Mouse (Mus musculus): Measurements from ENCODE around the gene Rnf123. TPM values are rescaled to one million over a fixed set of nuclear protein-coding genes. Genes with fewer than 3 reads are reported as not detected.
A peak's percentile ranks its signal among the peaks of the same experiment; 100 is the strongest.

Gene Rnf123
- polyA plus RNA-seq, 1 experiment from 2014 or later: 33.1 TPM

DNA sequence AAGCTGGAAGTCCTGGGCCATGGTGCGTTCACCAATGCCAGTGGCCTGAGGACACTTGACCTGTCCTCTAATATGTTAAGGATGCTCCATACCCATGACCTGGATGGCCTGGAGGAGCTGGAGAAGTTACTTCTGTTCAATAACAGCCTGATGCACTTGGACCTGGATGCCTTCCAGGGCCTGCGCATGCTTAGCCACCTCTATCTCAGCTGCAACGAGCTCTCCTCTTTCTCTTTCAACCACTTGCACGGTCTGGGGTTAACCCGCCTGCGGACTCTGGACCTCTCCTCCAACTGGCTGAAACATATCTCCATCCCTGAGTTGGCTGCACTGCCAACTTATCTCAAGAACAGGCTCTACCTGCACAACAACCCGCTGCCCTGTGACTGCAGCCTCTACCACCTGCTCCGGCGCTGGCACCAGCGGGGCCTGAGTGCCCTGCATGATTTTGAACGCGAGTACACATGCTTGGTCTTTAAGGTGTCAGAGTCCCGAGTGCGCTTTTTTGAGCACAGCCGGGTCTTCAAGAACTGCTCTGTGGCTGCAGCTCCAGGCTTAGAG is 29.4 kb downstream of the Rnf123 start:
- peak; percentile 74 for DNase-seq (ENCODE audit: low spot score)
- peaks cover 20% of the 10 kb centered on the region for H3K4me1 ChIP-seq
- peak overlapping the region; percentile 57 for H3K27ac ChIP-seq
- H3K4me3 ChIP-seq: no peak overlapping the region
- WGBS: 91% methylated on average over 15 of the region's 15 CpGs
- H3K9me3 ChIP-seq: no peaks in the 10 kb centered on the region
- peaks cover 71% of the 10 kb centered on the region for H3K36me3 ChIP-seq
- H3K27me3 ChIP-seq (ENCODE audit: insufficient read depth, poor library complexity, severe bottlenecking): no peaks in the 10 kb centered on the region

DNA sequence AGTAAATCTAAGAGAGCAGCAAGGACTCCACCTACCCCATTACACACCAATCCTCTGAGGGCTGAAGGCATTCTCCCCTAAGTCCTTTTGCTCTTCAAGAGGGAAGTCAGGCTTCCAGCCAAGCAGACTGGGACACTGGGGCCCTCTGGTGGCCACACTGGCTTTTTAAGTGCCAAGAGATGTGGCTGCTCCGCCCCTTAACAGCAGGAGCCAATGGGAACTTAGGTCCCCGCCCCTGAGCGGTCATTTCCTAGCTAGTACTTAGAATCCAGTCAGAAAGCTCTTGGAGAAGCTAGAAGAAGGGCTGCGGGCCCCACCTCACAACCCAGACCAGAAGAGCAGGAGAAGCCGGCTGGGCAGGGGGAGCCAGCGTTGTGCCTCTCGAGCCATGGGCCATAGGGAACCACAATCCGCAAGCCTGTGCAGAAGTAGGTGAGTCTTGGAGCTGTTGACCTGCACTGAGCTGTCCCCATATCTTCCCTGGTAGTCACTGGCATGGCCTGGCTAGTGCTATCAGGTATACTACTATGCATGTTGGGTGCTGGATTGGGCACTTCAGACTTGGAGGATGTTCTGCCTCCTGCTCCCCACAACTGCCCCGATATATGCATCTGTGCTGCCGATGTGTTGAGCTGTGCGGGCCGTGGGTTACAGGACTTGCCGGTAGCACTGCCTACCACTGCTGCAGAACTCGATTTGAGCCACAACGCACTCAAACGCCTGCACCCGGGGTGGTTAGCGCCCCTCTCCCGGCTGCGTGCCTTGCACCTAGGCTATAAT is 30.1 kb downstream of the Rnf123 start, which contains the start of gene Amigo3:
Amigo3 (plus strand) TSS at position 275 of the 780 bp plus-strand sequence.
- DNase-seq (ENCODE audit: low spot score): peak; percentile 97
- H3K9me3 ChIP-seq: no peaks in the 10 kb centered on the region
- H3K4me1 ChIP-seq: peaks cover 26% of the 10 kb centered on the region
- no peaks in the 10 kb centered on the region for H3K27me3 ChIP-seq (ENCODE audit: insufficient read depth, poor library complexity, severe bottlenecking)
- peaks cover 64% of the 10 kb centered on the region for H3K36me3 ChIP-seq
- peak within 1 kb of the TSS; percentile 57 for H3K27ac ChIP-seq
- peak within 1 kb of the TSS; percentile 42 for H3K4me3 ChIP-seq
- 54% methylated on average over 20 of the region's 20 CpGs for WGBS

DNA sequence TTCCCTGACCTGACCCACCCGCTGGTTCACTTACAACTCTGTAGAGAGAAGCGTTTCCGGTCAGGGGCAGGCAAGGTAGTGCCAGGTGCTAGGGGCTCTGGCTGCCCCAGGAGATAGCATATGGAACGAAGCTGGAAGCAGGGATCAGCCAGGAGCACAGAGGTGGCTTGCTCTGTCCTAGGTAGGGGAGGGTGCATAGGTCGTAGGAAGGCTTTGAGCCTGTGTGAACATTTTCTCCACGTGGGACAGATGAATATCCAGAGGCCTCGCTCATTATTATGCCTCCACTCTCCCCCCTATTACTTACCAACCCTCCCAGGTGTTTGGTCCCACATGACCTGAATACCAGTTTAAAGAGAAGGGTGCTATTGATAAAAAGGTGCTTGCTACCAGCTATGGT is 30.7 kb downstream of the Rnf123 start:
- no peak overlapping the region for H3K27ac ChIP-seq
- H3K4me1 ChIP-seq: peaks cover 33% of the 10 kb centered on the region
- no peaks in the 10 kb centered on the region for H3K9me3 ChIP-seq
- peaks cover 61% of the 10 kb centered on the region for H3K36me3 ChIP-seq
- no peaks in the 10 kb centered on the region for H3K27me3 ChIP-seq (ENCODE audit: insufficient read depth, poor library complexity, severe bottlenecking)
- DNase-seq (ENCODE audit: low spot score): no peak
- 71% methylated on average over 7 of the region's 7 CpGs for WGBS
- H3K4me3 ChIP-seq: no peak overlapping the region

DNA sequence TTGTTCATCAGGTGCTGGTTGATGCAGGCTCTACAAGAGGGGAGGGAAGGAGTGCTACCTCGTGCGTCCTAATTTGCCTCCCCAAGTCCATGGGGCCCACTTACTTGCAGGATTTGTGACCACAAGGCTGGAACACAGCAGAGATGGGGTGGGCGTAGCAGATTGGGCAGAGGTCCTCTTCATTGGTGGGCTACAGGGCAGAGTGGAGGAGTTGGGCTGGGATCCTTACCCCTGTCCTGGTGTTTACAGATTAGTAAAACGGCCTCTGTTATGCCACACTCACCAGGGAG is 31.3 kb downstream of the Rnf123 start:
- Histone ChIP-seq H3K27me3 (ENCODE audit: insufficient read depth, poor library complexity, severe bottlenecking) (no peaks in the 10 kb centered on the region), H3K4me1 (peaks cover 38% of the 10 kb centered on the region), H3K4me3 (no peak overlapping the region), H3K9me3 (no peaks in the 10 kb centered on the region), H3K27ac (no peak overlapping the region), H3K36me3 (peaks cover 61% of the 10 kb centered on the region)
- no peak for DNase-seq (ENCODE audit: low spot score)
- WGBS: 82% methylated on average over 4 of the region's 4 CpGs

DNA sequence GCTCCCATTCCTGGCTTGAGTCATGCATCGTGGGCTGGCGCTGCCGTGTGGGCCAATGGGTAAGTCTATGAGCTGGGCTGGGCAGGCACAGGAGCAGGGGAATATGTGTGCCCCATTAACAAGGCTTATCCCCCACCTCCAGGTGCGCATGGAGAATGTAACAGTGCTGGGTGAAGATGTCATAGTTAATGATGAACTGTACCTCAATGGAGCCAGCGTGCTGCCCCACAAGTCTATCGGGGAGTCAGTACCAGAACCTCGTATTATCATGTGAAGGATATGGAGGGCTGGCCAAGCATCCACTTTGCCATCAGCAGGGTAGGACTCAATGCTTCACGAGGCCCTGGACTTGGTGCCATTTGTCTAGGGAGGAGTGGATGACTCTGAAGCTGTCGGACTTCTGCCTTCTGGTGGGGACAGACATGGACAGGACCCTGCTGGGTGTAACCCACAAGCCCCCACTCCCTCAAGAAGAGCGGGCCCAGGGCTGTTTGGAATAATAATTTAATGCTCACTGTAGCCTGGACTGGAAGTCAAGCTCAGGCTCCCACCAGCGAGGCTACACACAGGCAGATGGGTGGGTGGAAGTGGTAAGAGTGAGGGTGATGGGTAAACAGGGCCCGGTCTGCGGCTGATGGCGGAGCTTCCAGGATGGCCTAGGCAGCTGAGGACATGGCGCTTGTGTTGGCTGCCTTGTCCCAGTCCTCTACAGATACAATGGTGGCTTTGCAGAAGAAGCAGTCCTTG is 31.8 kb downstream of the Rnf123 start:
- Histone ChIP-seq H3K4me1 (peaks cover 43% of the 10 kb centered on the region), H3K4me3 (no peak overlapping the region), H3K9me3 (no peaks in the 10 kb centered on the region), H3K27ac (no peak overlapping the region), H3K27me3 (ENCODE audit: insufficient read depth, poor library complexity, severe bottlenecking) (no peaks in the 10 kb centered on the region), H3K36me3 (peaks cover 61% of the 10 kb centered on the region)
- 91% methylated on average over 15 of the region's 15 CpGs for WGBS
- no peak for DNase-seq (ENCODE audit: low spot score)

DNA sequence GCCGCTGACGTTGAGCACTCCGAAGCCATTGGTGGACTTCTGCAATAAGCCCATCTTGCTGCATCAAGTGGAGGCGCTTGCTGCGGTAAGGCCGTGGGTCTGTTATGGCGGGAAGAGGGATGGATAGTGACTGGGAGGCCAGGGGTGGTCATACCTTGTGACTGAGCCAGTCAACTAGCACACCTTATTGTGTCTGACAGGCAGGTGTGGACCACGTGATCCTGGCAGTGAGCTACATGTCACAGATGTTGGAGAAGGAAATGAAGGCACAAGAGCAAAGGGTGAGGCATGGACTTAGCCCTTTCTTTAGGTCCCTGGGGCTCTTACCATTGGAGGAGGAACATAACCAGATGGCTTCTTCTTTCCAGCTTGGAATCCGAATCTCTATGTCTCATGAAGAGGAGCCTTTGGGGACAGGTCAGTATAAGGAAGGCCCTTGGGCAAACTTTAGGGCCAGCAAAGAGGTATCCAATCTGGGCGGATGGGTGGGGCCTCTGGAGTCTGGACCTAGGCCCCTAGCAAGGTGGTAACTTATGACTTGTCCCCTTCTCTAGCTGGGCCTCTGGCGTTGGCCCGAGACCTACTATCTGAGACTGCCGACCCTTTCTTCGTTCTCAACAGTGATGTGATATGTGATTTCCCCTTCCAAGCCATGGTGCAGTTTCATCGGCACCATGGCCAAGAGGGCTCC is 33.4 kb downstream of the Rnf123 start:
- DNase-seq (ENCODE audit: low spot score): peak; percentile 84
- H3K4me1 ChIP-seq: peaks cover 44% of the 10 kb centered on the region
- H3K27me3 ChIP-seq (ENCODE audit: insufficient read depth, poor library complexity, severe bottlenecking): no peaks in the 10 kb centered on the region
- 41% methylated on average over 15 of the region's 15 CpGs for WGBS
- H3K27ac ChIP-seq: peak overlapping the region; percentile 84
- no peaks in the 10 kb centered on the region for H3K9me3 ChIP-seq
- peaks cover 61% of the 10 kb centered on the region for H3K36me3 ChIP-seq
- peak overlapping the region; percentile 69 for H3K4me3 ChIP-seq

DNA sequence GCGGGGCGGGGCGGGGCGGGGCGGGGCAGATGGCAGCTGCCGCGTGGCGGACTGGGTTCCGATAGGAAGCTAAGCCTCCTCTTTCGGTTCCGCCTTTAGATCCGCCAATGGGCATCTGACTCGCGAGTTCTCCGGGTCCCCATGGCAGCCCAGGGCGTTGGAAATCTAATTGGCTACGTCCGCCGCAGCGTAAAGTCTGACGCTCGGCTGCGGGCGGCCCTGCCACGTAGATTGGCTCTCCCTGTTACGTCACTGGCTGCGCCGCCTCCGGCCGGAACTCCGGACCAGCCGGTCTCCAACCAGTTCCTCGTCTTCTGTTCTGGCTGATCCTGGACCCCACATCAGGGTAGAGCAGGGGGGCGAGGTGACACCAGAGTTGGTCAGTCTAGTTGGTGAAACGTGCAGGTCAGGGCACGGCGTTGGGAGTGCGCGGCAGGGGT is 34.1 kb downstream of the Rnf123 start, which contains the start of gene Gmppb:
Gmppb (plus strand) TSS at position 227 of the 440 bp plus-strand sequence.
- peak; percentile 99 for DNase-seq (ENCODE audit: low spot score)
- Histone ChIP-seq H3K9me3 (no peaks in the 10 kb centered on the region), H3K4me1 (peaks cover 44% of the 10 kb centered on the region), H3K27me3 (ENCODE audit: insufficient read depth, poor library complexity, severe bottlenecking) (no peaks in the 10 kb centered on the region), H3K4me3 (peak within 1 kb of the TSS; percentile 69), H3K36me3 (peaks cover 58% of the 10 kb centered on the region), H3K27ac (peak within 1 kb of the TSS; percentile 84)
- under 1% methylated on average over 36 of the region's 39 CpGs for WGBS

DNA sequence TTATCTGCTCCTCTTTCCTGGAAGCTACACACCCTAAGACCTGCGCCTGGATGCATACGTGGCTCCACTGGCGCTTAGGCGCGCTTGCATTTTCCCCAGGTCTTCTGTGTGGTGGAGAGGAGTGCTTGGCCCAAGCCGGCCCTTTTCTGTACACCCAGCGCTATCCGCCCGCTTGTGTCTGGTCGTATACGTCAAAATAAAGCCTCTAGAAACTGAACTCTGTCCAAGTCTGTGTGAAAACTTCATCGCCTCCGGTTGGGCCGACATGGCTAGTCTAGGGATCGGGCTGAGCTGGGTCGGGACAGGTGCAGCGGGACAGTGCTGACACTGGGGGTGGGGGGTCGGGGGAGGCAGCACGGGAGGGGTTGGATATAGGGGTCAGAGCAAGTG is 34.6 kb downstream of the Rnf123 start:
- no peaks in the 10 kb centered on the region for H3K27me3 ChIP-seq (ENCODE audit: insufficient read depth, poor library complexity, severe bottlenecking)
- peak overlapping the region; percentile 84 for H3K27ac ChIP-seq
- peaks cover 44% of the 10 kb centered on the region for H3K4me1 ChIP-seq
- no peak for DNase-seq (ENCODE audit: low spot score)
- under 1% methylated on average over 19 of the region's 19 CpGs for WGBS
- no peaks in the 10 kb centered on the region for H3K9me3 ChIP-seq
- peak overlapping the region; percentile 69 for H3K4me3 ChIP-seq
- H3K36me3 ChIP-seq: peaks cover 55% of the 10 kb centered on the region

DNA sequence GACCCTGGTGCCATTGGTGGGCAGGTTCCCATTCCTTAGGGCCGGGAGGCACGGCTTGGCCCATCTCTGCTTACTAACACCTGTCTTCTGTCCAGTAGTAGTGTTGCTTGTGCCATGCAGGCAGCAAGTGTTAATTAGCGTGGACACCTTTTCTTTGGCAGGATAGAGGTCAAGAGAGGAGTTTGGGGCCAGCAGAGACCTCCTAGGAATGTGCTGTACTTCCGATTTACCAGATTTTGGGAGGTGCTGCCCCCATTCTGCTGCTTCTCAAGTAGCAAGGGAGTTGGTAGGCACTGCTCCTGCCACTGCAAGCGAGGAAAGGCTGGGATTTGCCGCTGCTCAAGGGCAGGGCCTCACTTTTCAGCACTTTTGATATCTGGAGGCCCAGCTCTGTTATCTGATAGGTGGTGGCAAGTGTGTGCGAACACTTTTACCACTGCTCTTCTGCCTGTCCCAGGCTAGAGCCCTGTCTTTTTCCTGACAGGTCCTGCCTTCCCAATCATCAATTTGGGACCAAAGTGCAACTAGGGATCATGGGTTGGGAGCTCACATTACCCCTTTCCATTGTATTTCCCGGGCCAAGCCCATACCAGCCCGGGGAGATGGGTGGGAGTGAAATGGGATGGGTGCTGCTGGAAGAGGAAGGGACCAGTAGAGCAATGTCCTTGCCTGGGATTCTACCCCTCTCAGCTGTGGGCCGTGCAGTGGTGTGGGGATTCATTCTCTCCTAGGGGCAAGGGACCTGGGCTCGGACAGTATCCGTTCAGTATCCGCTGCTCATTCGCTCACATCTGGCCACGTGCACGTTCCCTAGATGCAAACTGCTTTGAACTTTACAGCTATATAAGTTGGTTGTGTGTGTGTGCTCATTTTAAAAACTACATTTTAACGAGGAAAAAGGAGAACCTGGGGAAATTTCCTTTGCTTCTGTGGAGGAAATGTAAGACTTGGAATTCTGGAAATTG is 35.3 kb downstream of the Rnf123 start:
- Histone ChIP-seq H3K4me3 (peak overlapping the region; percentile 69), H3K27ac (peak overlapping the region; percentile 84)
- WGBS: 36% methylated on average over 17 of the region's 17 CpGs

DNA sequence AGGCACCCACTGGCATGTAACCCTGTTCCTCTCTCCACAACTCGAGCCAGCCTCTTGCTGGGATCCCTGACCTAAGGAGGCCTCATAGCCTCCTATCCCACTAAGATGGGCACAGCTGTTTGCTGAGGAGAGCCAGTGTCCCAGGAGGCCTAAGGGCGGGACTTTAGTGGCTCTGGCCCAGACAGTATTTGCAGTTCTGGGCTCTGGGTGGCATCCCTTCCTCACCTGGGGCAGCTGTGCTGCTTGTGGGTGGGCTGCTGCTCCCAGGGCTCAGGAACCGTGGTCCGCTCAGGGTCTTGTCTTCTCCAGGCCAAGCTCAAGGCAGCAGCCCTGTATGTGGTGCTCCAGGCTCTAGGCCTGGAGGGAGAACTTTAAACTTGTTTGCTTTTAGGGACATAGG is 36.6 kb downstream of the Rnf123 start:
- Histone ChIP-seq H3K9me3 (no peaks in the 10 kb centered on the region), H3K27me3 (ENCODE audit: insufficient read depth, poor library complexity, severe bottlenecking) (no peaks in the 10 kb centered on the region), H3K4me1 (peaks cover 30% of the 10 kb centered on the region), H3K27ac (no peak overlapping the region), H3K4me3 (no peak overlapping the region), H3K36me3 (peaks cover 67% of the 10 kb centered on the region)
- WGBS: 95% methylated on average over 4 of the region's 4 CpGs
- DNase-seq (ENCODE audit: low spot score): no peak

More for the DNA sequence above, 35.3 kb downstream of the Rnf123 start:
- Histone ChIP-seq H3K36me3 (peaks cover 61% of the 10 kb centered on the region), H3K27me3 (ENCODE audit: insufficient read depth, poor library complexity, severe bottlenecking) (no peaks in the 10 kb centered on the region), H3K9me3 (no peaks in the 10 kb centered on the region), H3K4me1 (peaks cover 37% of the 10 kb centered on the region)
- no peak for DNase-seq (ENCODE audit: low spot score)

DNA sequence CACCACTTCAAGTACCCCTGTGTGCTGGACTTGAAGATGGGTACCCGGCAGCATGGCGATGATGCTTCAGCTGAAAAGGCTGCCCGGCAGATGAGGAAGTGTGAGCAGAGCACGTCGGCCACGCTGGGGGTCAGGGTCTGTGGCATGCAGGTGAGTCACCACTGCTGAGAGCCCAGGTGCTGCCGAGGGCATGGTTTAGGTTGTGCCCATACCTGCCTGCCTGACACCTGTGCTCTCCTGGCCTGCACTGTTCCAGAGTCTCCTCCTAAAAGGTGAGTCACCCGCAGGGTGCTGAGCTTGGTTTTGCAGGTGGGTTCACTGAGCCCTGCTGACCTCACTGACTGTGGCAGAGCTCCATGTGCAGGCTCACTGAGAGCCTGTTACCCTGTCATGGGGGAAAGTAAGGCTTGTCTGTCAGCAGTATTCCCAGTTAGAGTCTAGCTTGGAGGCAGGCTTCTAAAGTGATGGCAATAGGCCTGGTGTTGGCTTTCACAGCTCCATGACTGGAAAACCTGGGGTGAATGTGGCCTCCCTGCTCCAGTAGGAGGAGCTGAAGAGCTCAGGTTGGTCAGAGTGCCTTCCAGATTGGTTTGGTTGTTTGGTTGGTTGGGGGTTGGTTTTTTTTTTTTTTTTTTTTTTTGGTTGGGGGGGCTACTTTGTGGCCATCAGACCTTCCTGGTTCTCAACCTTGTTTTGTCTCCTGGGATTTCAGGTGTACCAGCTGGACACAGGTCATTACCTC is 38.2 kb downstream of the Rnf123 start:
- Histone ChIP-seq H3K4me1 (peaks cover 29% of the 10 kb centered on the region), H3K27ac (no peak overlapping the region), H3K36me3 (peaks cover 68% of the 10 kb centered on the region), H3K9me3 (no peaks in the 10 kb centered on the region), H3K4me3 (no peak overlapping the region), H3K27me3 (ENCODE audit: insufficient read depth, poor library complexity, severe bottlenecking) (no peaks in the 10 kb centered on the region)
- no peak for DNase-seq (ENCODE audit: low spot score)
- WGBS: 95% methylated on average over 8 of the region's 8 CpGs
